Mouse (Mus musculus) mesoderm, embryonic 11.5 days (tissue): Measurements from ENCODE around the gene Serpinb6a.

Experiments
- DNase-seq: peaks from one replicate; pipeline ENCODE4 v3.0.0-alpha.2; 2012; ENCODE audit warnings: low read depth, low spot score

The Serpinb6a gene

DNA sequence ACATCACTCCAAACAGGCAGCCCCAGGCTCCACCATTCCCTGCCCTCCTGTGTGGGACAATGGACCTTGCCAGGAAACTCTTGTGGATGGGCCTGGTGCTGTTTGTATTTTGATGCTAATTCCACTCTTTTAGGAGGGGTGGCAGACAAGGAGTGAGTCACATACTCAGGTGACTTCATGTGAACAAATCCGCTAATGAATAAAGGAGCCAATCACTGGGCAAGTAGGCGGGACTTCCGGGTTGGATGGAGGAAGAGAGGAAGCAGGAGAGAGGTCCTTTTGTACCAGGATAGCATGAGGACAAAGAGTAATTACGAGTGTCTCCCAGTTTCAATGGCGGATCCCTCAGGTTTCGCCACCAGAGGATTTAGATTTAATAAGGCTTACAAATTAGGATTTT, 81.6 kb downstream of the Serpinb6a start:
- no peak for DNase-seq

DNA sequence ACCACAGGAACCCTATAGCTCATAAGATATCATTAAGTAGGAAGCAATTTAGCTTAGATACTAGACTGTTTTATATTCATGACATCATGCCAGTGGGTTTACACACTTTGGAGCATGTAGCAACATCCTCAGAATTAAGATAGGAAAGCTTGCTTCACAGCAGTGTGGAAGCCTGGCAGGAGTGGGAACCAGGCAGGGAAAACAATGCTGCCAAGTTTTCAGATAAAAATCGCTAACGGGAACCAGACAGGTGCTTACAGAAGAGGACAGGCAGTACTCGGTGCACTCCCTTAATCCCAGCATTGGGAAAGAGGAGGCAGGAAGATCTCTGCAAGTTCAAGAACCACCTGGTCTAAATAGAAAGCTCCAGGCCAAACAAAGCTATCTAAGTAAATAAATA, 95.8 kb downstream of the Serpinb6a start:
- DNase-seq, result no peak

DNA sequence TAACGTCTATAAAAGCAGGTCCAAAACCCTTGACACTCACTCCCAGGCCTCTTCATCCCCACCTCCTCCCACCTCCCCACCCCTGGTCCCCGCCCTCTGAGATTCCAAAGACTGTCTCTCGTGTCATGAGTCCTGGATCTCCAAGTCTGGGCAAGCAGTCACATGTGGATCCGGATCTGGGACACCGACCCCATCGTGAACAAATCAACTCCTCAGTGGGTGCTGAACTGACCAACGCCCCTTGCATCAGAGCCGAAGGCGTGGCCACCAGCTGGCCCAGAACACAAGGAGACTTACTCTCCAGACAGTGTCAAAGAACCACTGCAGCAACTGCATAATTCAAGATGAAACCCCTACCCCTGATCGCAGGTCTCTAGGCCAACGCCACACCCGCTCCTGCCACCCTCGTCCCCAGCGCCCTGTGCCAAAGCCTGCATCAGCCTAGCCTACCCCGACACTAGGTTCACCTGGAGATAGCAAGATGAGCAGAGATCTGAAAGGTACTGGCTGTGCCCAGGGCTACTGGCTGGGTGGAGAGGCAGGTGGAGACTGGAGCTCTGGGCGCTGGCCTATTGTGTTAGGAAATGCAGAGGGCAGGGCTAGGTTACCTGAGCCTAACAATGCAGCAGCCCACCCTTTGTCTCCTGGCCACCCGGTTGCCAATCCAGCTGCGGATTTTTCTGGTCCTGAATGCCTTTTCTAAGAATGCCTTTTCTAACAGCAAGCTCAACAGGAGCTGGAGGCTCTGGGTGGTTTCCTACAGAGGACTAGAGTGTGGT, 97.2 kb downstream of the Serpinb6a start, which contains the start of gene Serpinb6c:
Serpinb6c (minus strand) TSS at position 533 of the 779 bp plus-strand sequence.
- DNase-seq, result no peak

- no peak for DNase-seq
These were observed 99.3 kb downstream of the Serpinb6a start for GRCm38 (mm10) chr13:33903290-33903689.

DNA sequence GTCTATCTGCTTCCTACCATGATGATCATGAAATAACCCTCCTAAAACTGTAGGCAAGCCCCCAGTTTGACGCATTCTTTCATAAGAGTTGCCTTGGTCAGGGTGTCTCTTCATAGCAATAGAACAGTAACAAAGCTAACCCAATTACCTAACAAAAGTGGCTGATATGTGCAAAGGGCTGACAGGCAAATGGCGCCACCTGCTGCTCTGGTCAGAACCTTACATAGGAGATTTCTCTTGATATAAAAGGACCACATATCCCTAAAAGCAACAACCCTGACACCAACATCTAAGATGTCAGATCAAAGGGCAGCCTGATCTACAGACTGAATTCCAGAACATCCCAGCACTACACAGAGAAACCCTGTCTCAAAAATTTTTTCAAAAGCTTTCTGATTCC, 108.4 kb downstream of the Serpinb6a start:
- peak; percentile 34 for DNase-seq
